Mouse (Mus musculus) ES-E14 (cell line): ENCODE measurements around the gene Macrod2.

Experiments used
- CHD2 ChIP-seq: IDR thresholded peaks from 2 replicates; pipeline ENCODE4 v1.6.1; 2014; ENCODE audit warnings: mild to moderate bottlenecking, low read depth, low read length, inconsistent platforms
- HCFC1 ChIP-seq: IDR thresholded peaks from 2 replicates; pipeline ENCODE4 v1.6.1; 2012; ENCODE audit warnings: low read length, inconsistent platforms, borderline replicate concordance; ENCODE audit not compliant: insufficient read depth
- MAFK ChIP-seq: IDR thresholded peaks from 2 replicates; pipeline ENCODE4 v1.6.1; 2014; ENCODE audit warnings: mild to moderate bottlenecking, low read depth, low read length, inconsistent platforms; ENCODE audit not compliant: insufficient read depth
- ZC3H11A ChIP-seq: IDR thresholded peaks from 2 replicates; pipeline ENCODE4 v1.6.1; 2012; ENCODE audit warnings: low read depth, mild to moderate bottlenecking, inconsistent platforms, low read length, borderline replicate concordance
- ZNF384 ChIP-seq: IDR thresholded peaks from 2 replicates; pipeline ENCODE4 v1.6.1; 2012; ENCODE audit warnings: low read depth, low read length, inconsistent platforms

DNA sequence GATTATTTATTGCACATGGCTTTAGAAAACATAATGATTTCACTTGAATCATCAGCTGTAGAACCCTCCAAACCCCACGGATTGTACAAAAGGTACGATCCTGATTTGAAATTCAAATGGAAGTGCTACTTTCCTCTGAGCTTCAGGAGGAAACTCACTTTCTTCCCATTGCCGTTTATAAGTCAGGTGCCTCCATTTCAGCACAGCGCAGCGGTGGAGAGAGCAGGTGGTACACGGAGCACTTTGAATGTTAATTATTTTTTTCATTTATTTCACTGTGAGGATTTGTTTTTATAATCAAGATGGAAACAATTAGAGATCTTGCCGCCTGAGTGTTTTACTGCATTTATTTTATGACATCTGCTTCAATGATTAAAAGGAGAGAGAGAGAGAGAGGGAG, 1934.7 kb downstream of the Macrod2 start:
- TF ChIP-seq ZNF384 (no peak), ZC3H11A (no peak), MAFK (no peak), HCFC1 (no peak), CHD2 (no peak)
